In genomic region chr2:17849267-17849666, GRCm38 (mm10) we compare ENCODE assay signal across 12 mouse cellular contexts.
DNase-seq lines count a peak whose midpoint lies in the region; ATAC-seq and TF ChIP-seq lines count a peak whose summit lies in the region.
"Had no signal": no experiment of that assay in that cellular context is flagged by ENCODE, and none has a peak within 500 bp of the region (broad histone marks: within the 10 kb centered on the region; RNA-seq: fewer than 3 reads in every experiment).

No protein-coding gene starts in this region.

- no peak overlapping the region for H3K27ac ChIP-seq in kidney, adult 2 months (ENCODE audit: insufficient read depth, low read depth, low read length)
- H3K27ac ChIP-seq in CH12.LX (ENCODE audit: insufficient read depth, low read depth), result no peak overlapping the region
- H3K27ac ChIP-seq: neural tube, embryonic 15.5 days had no signal

- TF ChIP-seq RAD21 in CH12.LX (IDR thresholded peaks at IDR 0.05; ENCODE audit: low read depth, low read length), result peak; percentile 75

- POLR2A ChIA-PET in Patski (lab: Charles Lee), result no interaction called here

- H3K79me2 ChIP-seq in CH12.LX (replicated peaks; ENCODE audit: control insufficient read depth, extremely low read depth, insufficient read depth, poor library complexity, severe bottlenecking), result no peaks in the 10 kb centered on the region

- no peaks in the 10 kb centered on the region for H3K4me1 ChIP-seq in kidney, adult 2 months (ENCODE audit: control insufficient read depth, insufficient read depth, low read length)
- peaks cover 9 to 42% of the 10 kb centered on the region in 2 experiments for H3K4me1 ChIP-seq in CH12.LX (ENCODE audit: control insufficient read depth in 1 of 2, insufficient read depth in 2 of 2)
- H3K4me1 ChIP-seq: megakaryocyte, embryonic 14.5 days had no signal

- ATAC-seq in Patski, result no peak

- H3K9me3 ChIP-seq in CH12.LX (replicated peaks; ENCODE audit: low read length), result no peaks in the 10 kb centered on the region
- H3K9me3 ChIP-seq: megakaryocyte, embryonic 14.5 days; neural tube, embryonic 15.5 days had no signal

- in situ Hi-C loops in CH12.LX (cut with MboI; ENCODE audit: low pct_ligation_motif_present, low pct_unique_long_range_greater_than_20kb, low sequenced_read_pairs) (loop anchor here (10.0 to 25.0 kb wide), 2 partner anchors 212 to 424 kb away; no protein-coding TSS in a partner anchor), Patski (cut with MboI; ENCODE audit: low pct_unique_long_range_greater_than_20kb) (no loop called here)

- CTCF ChIA-PET in Patski (lab: Charles Lee), result no interaction called here

- TF ChIP-seq EP300 in CH12.LX (IDR thresholded peaks at IDR 0.05; ENCODE audit: low read length), result no peak

- 20% methylated on average over 4 of the region's 4 CpGs for WGBS in kidney, adult 2 months

- DNase-seq in kidney, adult 2 months, result peak; percentile 27
- DNase-seq in kidney, adult 18-20 months, result no peak
- DNase-seq in CH12.LX (ENCODE audit: extremely low read depth) (peak; percentile 54), Patski (ENCODE audit: low read depth, low spot score) (no peak)
- DNase-seq in lung, postnatal 14 days, result peak; percentile 47
- no peak for DNase-seq in layer of hippocampus, adult 9-11 months
- no peak for DNase-seq in spleen, adult 18-20 months
- DNase-seq: gastrocnemius, postnatal 10 days; left cerebral cortex, postnatal 4 days; thymus, postnatal 25 days had no signal

- no peak for TF ChIP-seq POLR2A in kidney, adult 2 months (IDR thresholded peaks at IDR 0.05; ENCODE audit: low read depth, low read length)
- TF ChIP-seq POLR2A in CH12.LX (IDR thresholded peaks at IDR 0.05; ENCODE audit: low read depth, low read length), result no peak

- TF ChIP-seq CTCF in kidney, adult 2 months (conservative IDR thresholded peaks at IDR 0.05; ENCODE audit: insufficient read depth, insufficient read length, low read depth, low read length), result 0 out of 2 replicates have a peak, but pooled peaks have one; percentile 16
- TF ChIP-seq CTCF in CH12.LX (conservative IDR thresholded peaks at IDR 0.05 in 1 of 2, IDR thresholded peaks at IDR 0.05 in 1 of 2; ENCODE audit: low read depth in 2 of 2, low read length in 2 of 2) (peak in 1 of 2 experiments; percentile 69; a peak in 2 of 4 replicates), Patski (IDR thresholded peaks at IDR 0.05) (peak; percentile 40)

- no peaks in the 10 kb centered on the region for H3K36me3 ChIP-seq in kidney, adult 2 months (ENCODE audit: control insufficient read depth, insufficient read depth, low read length)
- H3K36me3 ChIP-seq in CH12.LX (replicated peaks in 1 of 2; ENCODE audit: control insufficient read depth in 1 of 2, insufficient read depth in 1 of 2, low read length in 1 of 2), result no peaks in the 10 kb centered on the region
- H3K36me3 ChIP-seq: neural tube, embryonic 15.5 days had no signal

- H3K4me2 ChIP-seq in CH12.LX (ENCODE audit: insufficient read depth, low read depth, poor library complexity, severe bottlenecking), result no peak overlapping the region
- H3K4me2 ChIP-seq: neural tube, embryonic 15.5 days had no signal

- H3K27me3 ChIP-seq in kidney, adult 2 months (replicated peaks; ENCODE audit: control insufficient read depth, insufficient read depth, low read length), result no peaks in the 10 kb centered on the region
- H3K27me3 ChIP-seq in CH12.LX (replicated peaks) (no peaks in the 10 kb centered on the region), Patski (no peaks in the 10 kb centered on the region)
- H3K27me3 ChIP-seq: megakaryocyte, embryonic 14.5 days; neural tube, embryonic 15.5 days had no signal

- dilution Hi-C loops in CH12.LX (cut with MboI; ENCODE audit: extremely low pct_ligation_motif_present, extremely low pct_unique_long_range_greater_than_20kb, low sequenced_read_pairs), result no loop called here

- no peak overlapping the region for H3K4me3 ChIP-seq in kidney, adult 2 months (ENCODE audit: insufficient read depth, low read depth, low read length)
- H3K4me3 ChIP-seq in CH12.LX (replicated peaks in 1 of 3; ENCODE audit: low read depth in 2 of 3, low read length in 2 of 3, poor library complexity in 1 of 3), result no peak overlapping the region
- H3K4me3 ChIP-seq: megakaryocyte, embryonic 14.5 days; neural tube, embryonic 15.5 days had no signal

- H3K9ac ChIP-seq in CH12.LX (ENCODE audit: insufficient read depth, low read depth), result no peak overlapping the region
- H3K9ac ChIP-seq: neural tube, embryonic 15.5 days had no signal

TF ChIP-seq in CH12.LX, 34 proteins besides CTCF, POLR2A, EP300 and RAD21:
- TF ChIP-seq SMC3 (IDR thresholded peaks at IDR 0.05; ENCODE audit: low read depth, low read length) (peak; percentile 65), CHD1 (IDR thresholded peaks at IDR 0.05; ENCODE audit: low read depth, low read length) (no peak), BHLHE40 (IDR thresholded peaks at IDR 0.05; ENCODE audit: low read depth, low read length) (no peak)
TF ChIP-seq in CH12.LX: peak in this region for 1.

Comparison
In these comparisons a context has a peak if more than half of its experiments do, and no peak if none do; other contexts are left out.
1. DNase-seq: peak in kidney, adult 2 months (single experiment), CH12.LX (single experiment) and lung, postnatal 14 days (single experiment); none in kidney, adult 18-20 months (single experiment), Patski (single experiment), layer of hippocampus, adult 9-11 months (single experiment) and spleen, adult 18-20 months (0 of 2).